In genomic region chr8:114776696-114777095, GRCm38 (mm10) we compare ENCODE assay signal across 26 mouse cellular contexts.
"Had no signal": no experiment of that assay in that cellular context is flagged by ENCODE, and none has a peak within 500 bp of the region (broad histone marks: within the 10 kb centered on the region; RNA-seq: fewer than 3 reads in every experiment).

No protein-coding gene starts in this region.

- H3K27me3 ChIP-seq: heart, embryonic 13.5 days; heart, embryonic 15.5 days; hindbrain, embryonic 13.5 days; intestine, embryonic 15.5 days had no signal

- H3K4me2 ChIP-seq: heart, embryonic 11.5 days; heart, embryonic 13.5 days; heart, embryonic 15.5 days; hindbrain, embryonic 13.5 days; hindbrain, embryonic 15.5 days; intestine, embryonic 15.5 days; limb, embryonic 13.5 days; limb, embryonic 15.5 days; liver, embryonic 11.5 days had no signal

- H3K4me3 ChIP-seq: gastrocnemius, adult 2 months; heart, adult 2 months; heart, embryonic 13.5 days; heart, embryonic 15.5 days; hindbrain, embryonic 13.5 days; hindbrain, embryonic 15.5 days; intestine, embryonic 15.5 days; layer of hippocampus, adult 2 months; limb, embryonic 13.5 days; limb, embryonic 15.5 days had no signal

- ATAC-seq: hindbrain, postnatal 0 days had no signal

- DNase-seq: gastrocnemius, adult 2 months; gastrocnemius, postnatal 10 days; gastrocnemius, postnatal 25 days; heart, adult 2 months; heart, postnatal 14 days; heart, postnatal 36 days; kidney, adult 18-20 months; kidney, adult 8-10 months; kidney, postnatal 10 days; kidney, postnatal 25 days; kidney, postnatal 4 days; layer of hippocampus, adult 9-11 months; layer of hippocampus, postnatal 36 days; left cerebral cortex, postnatal 4 days had no signal

- H3K36me3 ChIP-seq: heart, embryonic 13.5 days; heart, embryonic 15.5 days; hindbrain, embryonic 13.5 days; hindbrain, embryonic 15.5 days; intestine, embryonic 15.5 days; limb, embryonic 13.5 days; limb, embryonic 15.5 days had no signal

- H3K9me3 ChIP-seq: heart, embryonic 13.5 days; heart, embryonic 15.5 days; hindbrain, embryonic 13.5 days; hindbrain, embryonic 15.5 days; intestine, embryonic 15.5 days; limb, embryonic 13.5 days; limb, embryonic 15.5 days had no signal

- H3K9ac ChIP-seq: heart, embryonic 13.5 days; heart, embryonic 15.5 days; hindbrain, embryonic 13.5 days; hindbrain, embryonic 15.5 days; intestine, embryonic 15.5 days; limb, embryonic 13.5 days; limb, embryonic 15.5 days; liver, embryonic 14.5 days had no signal

- H3K27ac ChIP-seq: gastrocnemius, adult 2 months; heart, adult 2 months; hindbrain, embryonic 13.5 days; hindbrain, embryonic 15.5 days; hindbrain, postnatal 0 days; layer of hippocampus, adult 2 months; limb, embryonic 13.5 days; limb, embryonic 15.5 days; liver, embryonic 14.5 days had no signal
